Mouse (Mus musculus): ENCODE measurements around the gene Hes7.

GRCm38 (mm10) chr11:69078041-69078440, 42.2 kb upstream of the Hes7 start:
- TF ChIP-seq CTCF (conservative IDR thresholded peaks at IDR 0.05; ENCODE audit: insufficient read depth, insufficient read length, low read depth, low read length) (no peak), POLR2A (IDR thresholded peaks at IDR 0.05; ENCODE audit: low read depth, low read length) (no peak)

All from kidney, adult 2 months (tissue).